Mouse (Mus musculus): ENCODE measurements around the gene Brwd1. TPM values are rescaled to one million over a fixed set of nuclear protein-coding genes. Genes with fewer than 3 reads are reported as not detected.

The Brwd1 gene
- total RNA-seq, 1 experiment, result 117 TPM

GRCm38 (mm10) chr16:95991122-95991900 is 91.0 kb downstream of the Brwd1 start:
- TF ChIP-seq ZC3H11A (IDR thresholded peaks at IDR 0.05; ENCODE audit: borderline replicate concordance, low read depth, low read length), result no peak
- no peak for TF ChIP-seq CHD2 (IDR thresholded peaks at IDR 0.05; ENCODE audit: low read depth, low read length)
- no peak for TF ChIP-seq HCFC1 (IDR thresholded peaks at IDR 0.05; ENCODE audit: borderline replicate concordance, insufficient read depth, low read length)
- TF ChIP-seq MAFK (IDR thresholded peaks at IDR 0.05; ENCODE audit: insufficient read depth, low read depth, low read length), result no peak
- no peak for TF ChIP-seq ZNF384 (IDR thresholded peaks at IDR 0.05; ENCODE audit: low read depth, low read length)
- no peak for DNase-seq (ENCODE audit: low read depth, low spot score)
- H3K4me1 ChIP-seq (ENCODE audit: control insufficient read depth in 2 of 2, insufficient read depth in 2 of 2, low read length in 2 of 2, poor library complexity in 1 of 2), result peaks cover 2 to 3% of the 10 kb centered on the region in 2 experiments; a peak in 2 of 4 replicates
- peaks cover 13% of the 10 kb centered on the region for H3K36me3 ChIP-seq (ENCODE audit: control insufficient read depth, insufficient read depth, low read length, poor library complexity, severe bottlenecking)
- in situ Hi-C loops (cut with MboI; ENCODE audit: low sequenced_read_pairs in 2 of 2, unreplicated experiment in 2 of 2), result no loop called here
- no peak overlapping the region for H3K27ac ChIP-seq (ENCODE audit: insufficient read depth, low read depth, low read length, poor library complexity, severe bottlenecking)
- H3K9ac ChIP-seq (ENCODE audit: insufficient read depth, low read depth, low read length, poor library complexity, severe bottlenecking), result peak overlapping the region; percentile 88
- peak overlapping the region; percentile 77 to 85 for H3K4me3 ChIP-seq (ENCODE audit: insufficient read depth in 1 of 2, low read depth in 1 of 2, low read length in 2 of 2, poor library complexity in 1 of 2, severe bottlenecking in 1 of 2)
- no peaks in the 10 kb centered on the region for H3K9me3 ChIP-seq (ENCODE audit: control insufficient read depth, insufficient read depth, low read depth, low read length)

GRCm38 (mm10) chr16:95990462-95991121 is 91.7 kb downstream of the Brwd1 start, which contains the start of gene Psmg1:
TSS of gene Psmg1 (minus strand) at chr16:95990960.
- Histone ChIP-seq H3K36me3 (ENCODE audit: control insufficient read depth, insufficient read depth, low read length, poor library complexity, severe bottlenecking) (peaks cover 14% of the 10 kb centered on the region), H3K9ac (ENCODE audit: insufficient read depth, low read depth, low read length, poor library complexity, severe bottlenecking) (peak within 1 kb of the TSS; percentile 92), H3K9me3 (ENCODE audit: control insufficient read depth, insufficient read depth, low read depth, low read length) (no peaks in the 10 kb centered on the region), H3K4me3 (ENCODE audit: insufficient read depth in 1 of 2, low read depth in 1 of 2, low read length in 2 of 2, poor library complexity in 1 of 2, severe bottlenecking in 1 of 2) (peak within 1 kb of the TSS; percentile 84 to 85), H3K4me1 (ENCODE audit: control insufficient read depth in 2 of 2, insufficient read depth in 2 of 2, low read length in 2 of 2, poor library complexity in 1 of 2) (peaks cover 2 to 3% of the 10 kb centered on the region in 2 experiments; a peak in 1 of 4 replicates), H3K27ac (ENCODE audit: insufficient read depth, low read depth, low read length, poor library complexity, severe bottlenecking) (peak within 1 kb of the TSS; percentile 11; the same call in 1 of the 2 replicates)
- TF ChIP-seq ZC3H11A (IDR thresholded peaks at IDR 0.05; ENCODE audit: borderline replicate concordance, low read depth, low read length), result no peak
- TF ChIP-seq MAFK (IDR thresholded peaks at IDR 0.05; ENCODE audit: insufficient read depth, low read depth, low read length), result no peak
- TF ChIP-seq CHD2 (IDR thresholded peaks at IDR 0.05; ENCODE audit: low read depth, low read length), result peak; percentile 42; the same call in 1 of the 2 replicates
- no peak for TF ChIP-seq ZNF384 (IDR thresholded peaks at IDR 0.05; ENCODE audit: low read depth, low read length)
- peak; percentile 82 for TF ChIP-seq HCFC1 (IDR thresholded peaks at IDR 0.05; ENCODE audit: borderline replicate concordance, insufficient read depth, low read length)
- in situ Hi-C loops (cut with MboI; ENCODE audit: low sequenced_read_pairs in 2 of 2, unreplicated experiment in 2 of 2), result no loop called here
- peak; percentile 83 for DNase-seq (ENCODE audit: low read depth, low spot score)

GRCm38 (mm10) chr16:95984911-95985310 is 97.4 kb downstream of the Brwd1 start:
- no peak overlapping the region for H3K9ac ChIP-seq (ENCODE audit: insufficient read depth, low read depth, low read length, poor library complexity, severe bottlenecking)
- TF ChIP-seq MAFK (IDR thresholded peaks at IDR 0.05; ENCODE audit: insufficient read depth, low read depth, low read length), result no peak
- TF ChIP-seq ZC3H11A (IDR thresholded peaks at IDR 0.05; ENCODE audit: borderline replicate concordance, low read depth, low read length), result no peak
- no peak for TF ChIP-seq HCFC1 (IDR thresholded peaks at IDR 0.05; ENCODE audit: borderline replicate concordance, insufficient read depth, low read length)
- TF ChIP-seq CHD2 (IDR thresholded peaks at IDR 0.05; ENCODE audit: low read depth, low read length), result no peak
- no peak for TF ChIP-seq ZNF384 (IDR thresholded peaks at IDR 0.05; ENCODE audit: low read depth, low read length)
- H3K27ac ChIP-seq (ENCODE audit: insufficient read depth, low read depth, low read length, poor library complexity, severe bottlenecking), result no peak overlapping the region
- peaks cover 0 to 3% of the 10 kb centered on the region in 2 experiments; a peak in 2 of 4 replicates for H3K4me1 ChIP-seq (ENCODE audit: control insufficient read depth in 2 of 2, insufficient read depth in 2 of 2, low read length in 2 of 2, poor library complexity in 1 of 2)
- peaks cover 40% of the 10 kb centered on the region for H3K36me3 ChIP-seq (ENCODE audit: control insufficient read depth, insufficient read depth, low read length, poor library complexity, severe bottlenecking)
- H3K4me3 ChIP-seq (ENCODE audit: insufficient read depth in 1 of 2, low read depth in 1 of 2, low read length in 2 of 2, poor library complexity in 1 of 2, severe bottlenecking in 1 of 2), result no peak overlapping the region
- no peaks in the 10 kb centered on the region for H3K9me3 ChIP-seq (ENCODE audit: control insufficient read depth, insufficient read depth, low read depth, low read length)
- no peak for DNase-seq (ENCODE audit: low read depth, low spot score)
- in situ Hi-C loops (cut with MboI; ENCODE audit: low sequenced_read_pairs in 2 of 2, unreplicated experiment in 2 of 2), result no loop called here

GRCm38 (mm10) chr16:95983601-95984000 is 98.7 kb downstream of the Brwd1 start:
- Histone ChIP-seq H3K36me3 (ENCODE audit: control insufficient read depth, insufficient read depth, low read length, poor library complexity, severe bottlenecking) (peaks cover 40% of the 10 kb centered on the region), H3K4me3 (ENCODE audit: insufficient read depth in 1 of 2, low read depth in 1 of 2, low read length in 2 of 2, poor library complexity in 1 of 2, severe bottlenecking in 1 of 2) (no peak overlapping the region), H3K9me3 (ENCODE audit: control insufficient read depth, insufficient read depth, low read depth, low read length) (no peaks in the 10 kb centered on the region), H3K9ac (ENCODE audit: insufficient read depth, low read depth, low read length, poor library complexity, severe bottlenecking) (no peak overlapping the region; the same call in 1 of the 2 replicates), H3K27ac (ENCODE audit: insufficient read depth, low read depth, low read length, poor library complexity, severe bottlenecking) (no peak overlapping the region), H3K4me1 (ENCODE audit: control insufficient read depth in 2 of 2, insufficient read depth in 2 of 2, low read length in 2 of 2, poor library complexity in 1 of 2) (peaks cover 0 to 2% of the 10 kb centered on the region in 2 experiments; a peak in 1 of 4 replicates)
- in situ Hi-C loops (cut with MboI; ENCODE audit: low sequenced_read_pairs in 2 of 2, unreplicated experiment in 2 of 2), result no loop called here
- TF ChIP-seq CHD2 (IDR thresholded peaks at IDR 0.05; ENCODE audit: low read depth, low read length), result no peak
- TF ChIP-seq ZC3H11A (IDR thresholded peaks at IDR 0.05; ENCODE audit: borderline replicate concordance, low read depth, low read length), result no peak
- TF ChIP-seq MAFK (IDR thresholded peaks at IDR 0.05; ENCODE audit: insufficient read depth, low read depth, low read length), result no peak
- no peak for TF ChIP-seq ZNF384 (IDR thresholded peaks at IDR 0.05; ENCODE audit: low read depth, low read length)
- no peak for TF ChIP-seq HCFC1 (IDR thresholded peaks at IDR 0.05; ENCODE audit: borderline replicate concordance, insufficient read depth, low read length)
- no peak for DNase-seq (ENCODE audit: low read depth, low spot score)
